Mouse (Mus musculus) lung, adult 18-20 months (tissue): Measurements from ENCODE around the gene Lrrc27.

Experiments used
- DNase-seq, 2 experiments: peaks; one replicate each; pipeline ENCODE4 v3.0.0; 2022; ENCODE audit warnings: mixed read lengths in 2 of 2

Gene Lrrc27

GRCm38 (mm10) chr7:139246931-139247880 is 34.4 kb downstream of the Lrrc27 start:
- DNase-seq, result peak; percentile 68 to 71

DNA sequence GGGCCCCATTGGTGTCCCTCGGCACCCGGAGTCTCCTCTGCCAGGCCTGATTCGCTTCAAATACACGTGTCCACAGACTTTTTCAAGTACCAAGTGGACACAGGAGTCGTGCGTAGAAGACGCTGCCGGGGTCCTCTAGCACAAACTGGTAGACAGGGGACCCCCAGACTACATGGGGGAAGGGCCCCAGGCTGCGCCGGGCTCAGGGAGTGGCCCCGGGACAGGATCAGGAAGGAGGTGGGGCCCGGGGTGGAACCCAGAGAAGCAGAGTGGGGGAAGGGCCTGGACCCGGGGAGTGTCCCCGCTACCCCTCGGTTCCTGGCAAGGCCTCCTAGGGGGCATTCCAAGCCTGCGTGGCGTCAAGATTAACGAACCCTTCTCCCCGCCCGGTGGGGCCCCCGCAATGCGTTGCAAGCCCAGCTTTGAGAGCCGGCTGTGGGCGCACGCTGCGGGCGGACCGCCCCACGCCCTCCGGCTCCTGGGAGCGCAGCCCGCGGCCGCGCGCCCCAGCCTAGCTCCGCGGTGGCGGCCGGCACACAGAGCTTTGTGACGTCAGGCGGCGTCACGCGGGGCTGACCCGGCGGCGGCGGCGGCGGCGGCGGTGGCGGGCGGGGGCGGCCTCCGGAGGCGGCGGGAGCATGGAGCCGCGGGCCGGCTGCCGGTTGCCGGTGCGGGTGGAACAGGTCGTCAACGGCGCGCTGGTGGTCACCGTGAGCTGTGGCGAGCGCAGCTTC is 35.3 kb downstream of the Lrrc27 start, which contains the start of gene Pwwp2b:
Gene Pwwp2b, plus strand, starts transcription at position 602 of the 734 bp plus-strand sequence.
- peak; percentile 88 to 89 for DNase-seq

- DNase-seq, result no peak
Measured at GRCm38 (mm10) chr7:139248615-139249405, 36.0 kb downstream of the Lrrc27 start.

- DNase-seq, result no peak
Measured at GRCm38 (mm10) chr7:139249406-139250210, 36.8 kb downstream of the Lrrc27 start.

- DNase-seq, result peak; percentile 84 to 88
Measured at GRCm38 (mm10) chr7:139251881-139252301, 39.1 kb downstream of the Lrrc27 start.

DNA sequence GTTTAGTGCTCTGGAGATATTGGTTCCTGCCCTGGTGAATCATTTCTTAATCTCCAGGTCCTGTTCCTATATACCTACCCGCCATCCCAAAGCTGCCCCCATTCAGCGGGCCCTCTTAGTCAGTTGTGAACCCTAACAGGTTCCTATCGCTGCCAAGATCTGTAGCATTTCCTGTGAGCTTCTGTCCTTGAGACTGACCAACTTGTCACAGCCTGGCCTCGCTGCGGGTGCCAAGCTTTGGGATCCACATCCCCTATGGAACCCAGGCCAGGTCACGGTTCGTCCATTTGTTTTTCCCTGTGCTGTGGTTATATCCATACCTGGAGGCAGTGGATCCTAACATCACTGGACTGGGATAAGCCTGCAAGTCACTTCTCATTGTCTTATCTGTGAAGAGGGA is 39.8 kb downstream of the Lrrc27 start:
- no peak for DNase-seq

DNA sequence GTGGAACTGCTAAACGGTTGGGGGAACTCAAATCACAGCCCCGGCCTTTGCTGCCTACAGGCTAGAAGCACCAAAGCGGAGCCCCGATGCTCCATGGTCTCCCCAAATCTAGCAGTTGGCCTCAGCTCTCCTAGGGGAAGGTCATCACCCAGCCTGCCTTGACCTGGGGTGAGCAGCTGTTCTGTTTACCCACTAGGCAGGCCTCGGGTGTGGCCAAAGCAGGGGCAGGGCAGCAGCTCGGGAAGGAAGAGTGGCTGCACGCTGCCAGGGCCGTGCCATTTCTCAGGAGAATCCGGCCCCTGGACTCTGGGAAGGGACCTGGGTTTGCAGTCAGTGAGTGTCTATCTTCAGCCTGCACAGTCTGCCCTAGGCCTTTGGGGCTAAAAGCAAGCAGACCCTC is 40.2 kb downstream of the Lrrc27 start:
- DNase-seq, result peak; percentile 76 to 82

DNA sequence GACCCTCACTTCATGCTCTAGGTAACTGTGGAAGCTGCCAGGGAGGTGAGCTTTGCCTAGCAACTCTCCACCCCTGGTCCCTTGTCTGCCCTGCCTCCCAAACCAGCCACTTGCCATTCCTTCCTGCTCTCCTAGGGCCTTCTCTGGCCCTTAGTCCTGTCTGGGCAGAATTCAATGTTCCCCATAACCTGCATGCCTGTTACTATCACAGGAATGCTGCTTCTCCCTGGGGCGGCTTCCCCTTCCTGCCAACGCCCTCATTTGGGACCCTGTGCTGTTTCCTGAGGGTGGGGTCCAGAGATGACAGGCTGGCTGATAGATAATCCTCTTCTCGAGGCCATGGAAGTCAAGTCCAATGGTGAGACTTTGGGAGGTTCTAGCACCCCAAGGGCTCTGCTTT is 40.7 kb downstream of the Lrrc27 start:
- peak in 1 of 2 experiments; percentile 58 for DNase-seq

- DNase-seq, result no peak
Measured at GRCm38 (mm10) chr7:139254626-139255025, 41.8 kb downstream of the Lrrc27 start.

GRCm38 (mm10) chr7:139257752-139258542 is 45.2 kb downstream of the Lrrc27 start:
- DNase-seq, result peak; percentile 92 to 94

GRCm38 (mm10) chr7:139264337-139264736 is 51.5 kb downstream of the Lrrc27 start:
- no peak for DNase-seq

GRCm38 (mm10) chr7:139265634-139266033 is 52.8 kb downstream of the Lrrc27 start:
- DNase-seq, result no peak

DNA sequence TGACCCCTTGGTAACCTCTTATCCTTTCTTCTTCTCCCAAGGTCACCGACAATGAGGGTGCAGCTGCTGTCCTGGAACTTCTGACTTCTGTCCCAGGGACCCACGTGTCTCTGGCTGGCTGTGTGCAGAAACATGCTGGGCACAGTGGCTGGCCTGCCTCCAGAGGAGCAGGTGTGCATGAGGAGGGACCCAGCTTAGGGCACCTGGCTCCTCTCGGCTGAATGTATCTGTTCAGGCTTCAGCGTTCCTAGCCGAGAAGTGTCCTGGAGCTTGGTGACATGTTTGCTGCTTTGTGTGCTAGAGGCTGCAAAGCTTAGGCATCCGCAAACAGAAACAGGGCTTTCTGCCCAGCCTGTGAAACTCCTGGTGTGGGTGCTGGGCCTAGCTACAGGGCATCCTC is 53.6 kb downstream of the Lrrc27 start:
- no peak for DNase-seq

DNA sequence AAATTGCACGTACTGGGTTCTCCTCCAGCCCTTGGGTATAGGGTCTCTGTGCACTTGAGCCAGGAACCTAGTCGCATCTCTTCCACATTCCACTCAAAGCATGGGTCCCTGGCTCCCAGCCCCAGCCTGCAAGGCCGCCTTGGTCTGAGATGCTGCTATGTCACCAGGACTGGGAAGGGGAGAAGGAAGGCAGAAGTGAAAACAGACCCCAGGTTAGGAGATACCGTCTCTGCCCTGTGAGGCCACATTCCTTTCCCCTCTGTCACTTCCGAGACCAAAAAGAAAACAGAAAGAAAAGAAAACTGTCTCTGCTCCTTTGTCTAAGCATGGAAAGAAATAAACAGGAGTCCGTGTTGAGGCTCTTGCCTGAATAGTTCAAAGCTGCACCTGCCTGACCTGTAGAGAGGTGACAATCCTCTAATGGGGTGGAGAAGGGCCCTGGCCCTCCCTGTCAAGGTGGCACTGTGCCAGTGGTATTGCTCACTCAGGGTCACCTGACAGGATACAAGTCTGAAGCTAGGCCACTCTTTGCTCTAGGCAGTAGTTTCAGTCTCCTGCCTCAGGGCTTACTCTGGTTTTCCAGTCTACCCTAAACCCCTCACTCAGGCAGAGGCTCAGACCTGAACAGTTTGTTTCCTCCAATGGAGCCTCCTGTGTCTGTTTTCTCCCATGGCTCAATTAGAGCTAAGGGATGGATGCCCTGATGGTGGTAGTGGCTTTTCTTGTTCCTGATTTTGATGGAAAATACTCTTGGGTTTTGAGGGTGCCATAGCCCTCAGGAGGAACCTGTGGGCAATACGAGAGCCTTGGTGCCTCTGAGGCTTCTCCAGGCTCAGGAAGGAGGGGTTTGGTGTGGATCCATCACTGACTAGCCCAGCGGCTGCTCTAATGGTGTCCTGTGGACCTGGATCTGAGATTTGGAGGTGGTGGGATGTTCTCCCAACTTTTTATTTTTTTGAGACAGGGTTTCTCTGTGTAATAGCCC is 54.4 kb downstream of the Lrrc27 start:
- peak; percentile 68 to 80 for DNase-seq

DNA sequence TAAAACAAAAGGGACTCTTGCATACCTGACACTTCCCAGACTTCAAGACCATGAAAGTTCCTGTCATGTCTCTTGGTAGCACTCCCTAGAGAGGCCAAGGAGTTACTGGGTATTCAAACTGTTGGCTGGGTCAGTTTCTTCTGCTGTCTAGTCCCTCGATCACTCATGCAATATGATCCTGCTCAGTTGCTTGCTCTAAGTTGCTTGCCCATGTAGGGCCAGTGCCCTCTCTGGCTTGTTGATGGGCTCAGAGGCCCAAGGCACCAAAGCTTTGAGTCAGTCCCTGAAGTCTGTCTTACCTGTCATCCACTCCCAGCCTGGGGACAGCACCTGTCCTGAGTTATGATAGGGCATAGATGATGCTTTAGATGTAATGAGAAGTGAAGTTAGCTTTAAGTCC is 58.0 kb downstream of the Lrrc27 start:
- no peak for DNase-seq

DNA sequence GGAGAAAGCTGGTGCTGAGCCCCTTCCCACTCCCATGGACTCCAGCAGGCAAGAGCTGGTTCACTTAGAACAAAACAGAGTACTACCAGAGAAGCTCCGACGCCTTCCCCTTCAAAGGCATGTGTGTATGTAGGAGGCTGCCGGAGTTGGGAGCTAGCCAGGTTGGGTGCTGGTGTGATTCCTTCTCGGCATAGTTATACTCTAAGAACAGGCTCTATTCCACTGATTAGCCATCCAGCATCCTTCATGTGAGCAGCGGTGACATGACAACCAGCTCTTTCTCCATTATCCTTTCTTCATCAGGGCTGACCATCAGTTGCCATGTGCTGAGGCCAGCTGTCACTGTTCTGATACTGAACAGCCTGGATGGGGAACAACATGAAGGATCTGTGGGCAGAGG is 59.1 kb downstream of the Lrrc27 start:
- DNase-seq, result no peak

DNA sequence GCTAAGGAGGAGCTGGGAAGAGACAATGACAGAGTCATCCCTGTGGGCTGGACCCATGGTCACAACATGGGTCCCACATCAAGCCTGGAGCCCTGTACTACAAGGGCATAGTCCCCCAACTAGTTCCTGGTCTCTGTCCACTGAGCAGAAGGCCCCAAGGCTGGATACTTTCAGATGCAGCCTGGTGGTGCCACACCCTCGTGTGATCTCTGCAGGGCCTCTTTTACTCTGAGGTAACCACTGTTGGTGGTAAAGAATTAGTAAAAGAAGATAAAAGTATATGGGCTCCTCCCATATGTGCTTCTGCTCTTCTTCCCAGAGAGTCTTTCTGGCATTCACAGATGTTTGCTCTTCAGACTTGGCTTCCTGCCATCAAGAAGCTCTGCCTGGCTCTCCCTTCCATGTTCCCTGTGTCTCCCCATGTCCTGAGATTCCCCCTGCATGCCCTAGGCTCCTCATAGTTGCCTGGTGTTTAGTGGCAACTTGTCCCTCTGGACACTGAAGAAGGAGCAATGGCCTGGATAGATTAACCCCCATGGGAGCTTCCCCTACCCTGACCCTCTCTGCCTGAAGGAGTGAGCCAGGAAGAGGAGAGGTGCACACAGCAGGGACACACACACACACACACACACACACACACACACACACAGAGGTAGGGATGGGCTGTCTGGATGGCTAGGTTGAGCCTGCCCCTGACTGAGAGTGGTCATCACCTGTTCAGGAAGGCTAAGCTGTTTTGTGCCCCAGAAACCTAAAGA is 60.0 kb downstream of the Lrrc27 start:
- peak in 1 of 2 experiments; percentile 58 for DNase-seq

- DNase-seq, result peak; percentile 76 to 84
Measured at GRCm38 (mm10) chr7:139273397-139273719, 60.6 kb downstream of the Lrrc27 start.

GRCm38 (mm10) chr7:139275586-139275985 is 62.8 kb downstream of the Lrrc27 start:
- DNase-seq, result no peak
